Mouse (Mus musculus): Measurements from ENCODE around the gene Tubgcp2.

DNA sequence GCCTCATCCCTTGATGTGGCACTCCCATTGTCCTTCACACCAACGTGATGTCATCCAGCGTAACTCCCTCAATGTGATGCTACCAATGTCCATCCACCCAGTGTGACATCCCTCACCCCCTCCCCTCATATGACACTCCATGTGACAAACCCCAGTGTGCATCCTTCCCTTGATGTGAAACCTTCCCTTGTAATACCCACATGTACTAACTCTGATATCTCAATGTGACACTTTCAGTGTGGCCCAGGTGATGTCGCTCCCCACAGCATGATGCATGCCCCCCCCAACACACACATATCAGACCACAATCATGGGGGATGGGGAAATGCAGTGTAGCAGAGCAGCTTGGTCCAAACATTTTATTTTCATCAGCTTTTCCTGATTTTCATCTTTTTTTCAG is 79.8 kb downstream of the Tubgcp2 start:
- no peak for TF ChIP-seq POLR2A (IDR thresholded peaks at IDR 0.05; ENCODE audit: low read depth, low read length)
- no peak for TF ChIP-seq CTCF (IDR thresholded peaks at IDR 0.05; ENCODE audit: borderline replicate concordance, insufficient read depth, low read length)
